Mouse (Mus musculus): Measurements from ENCODE around the gene Azi2.

DNA sequence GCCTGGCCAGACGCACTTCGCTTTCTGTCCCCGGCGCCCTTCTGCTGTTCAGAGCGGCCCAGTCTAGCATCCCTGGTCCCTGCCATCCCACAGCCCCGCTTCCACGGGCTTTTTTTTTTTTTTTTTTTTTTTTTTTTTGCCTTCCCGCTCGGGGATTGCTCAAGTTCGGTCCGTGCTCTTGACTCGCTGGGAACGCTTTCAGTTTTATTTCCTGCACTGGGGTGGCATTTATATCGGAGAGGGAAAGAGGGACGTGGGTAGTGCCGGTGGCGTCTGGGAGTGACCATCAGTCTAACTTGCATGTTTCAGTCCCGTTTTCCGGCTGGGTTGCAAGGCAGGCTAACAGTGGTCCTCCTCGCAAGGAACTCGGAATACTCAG lies 712 bp downstream of the Azi2 start:
- TF ChIP-seq CTCF (IDR thresholded peaks at IDR 0.05; ENCODE audit: low read depth, low read length) (no peak), GATA1 (IDR thresholded peaks at IDR 0.05; ENCODE audit: borderline replicate concordance, low read length) (no peak), TAL1 (conservative IDR thresholded peaks at IDR 0.05; ENCODE audit: low read depth, low read length) (no peak), POLR2AphosphoS5 (IDR thresholded peaks at IDR 0.05; ENCODE audit: insufficient replicate concordance, low read depth, low read length) (no peak)

All from G1E (cell line).